Mouse (Mus musculus) testis, postnatal 14 days (tissue): ENCODE data around the gene Pcnx3.

Experiments used
- DNase-seq: peaks from one replicate; pipeline ENCODE4 v3.0.0; 2021; ENCODE audit warnings: low spot score

Pcnx3 gene

GRCm38 (mm10) chr19:5680432-5680831 lies 8.3 kb downstream of the Pcnx3 start:
- no peak for DNase-seq

- DNase-seq: no peak
Measured at GRCm38 (mm10) chr19:5668372-5668771, 20.3 kb downstream of the Pcnx3 start.

- no peak for DNase-seq
Measured at GRCm38 (mm10) chr19:5666386-5666785, 22.3 kb downstream of the Pcnx3 start.

GRCm38 (mm10) chr19:5665465-5665864 lies 23.2 kb downstream of the Pcnx3 start:
- DNase-seq: peak; percentile 6

GRCm38 (mm10) chr19:5664669-5665257 lies 23.9 kb downstream of the Pcnx3 start:
- DNase-seq: no peak

- DNase-seq: peak; percentile 87
Measured at GRCm38 (mm10) chr19:5662981-5663913, 25.5 kb downstream of the Pcnx3 start, which contains the start of gene Sipa1. Gene Sipa1 (minus strand): TSS chr19:5663707.

GRCm38 (mm10) chr19:5662310-5662709 lies 26.4 kb downstream of the Pcnx3 start:
- peak; percentile 4 for DNase-seq

- peak; percentile 7 for DNase-seq
Measured at GRCm38 (mm10) chr19:5660942-5661751, 27.6 kb downstream of the Pcnx3 start.

GRCm38 (mm10) chr19:5654720-5655298 lies 33.9 kb downstream of the Pcnx3 start:
- no peak for DNase-seq

- DNase-seq: peak; percentile 20
Measured at GRCm38 (mm10) chr19:5653969-5654719, 34.6 kb downstream of the Pcnx3 start.

GRCm38 (mm10) chr19:5652570-5652969 lies 36.1 kb downstream of the Pcnx3 start:
- no peak for DNase-seq

- DNase-seq: no peak
Measured at GRCm38 (mm10) chr19:5651502-5652274, 37.0 kb downstream of the Pcnx3 start.

GRCm38 (mm10) chr19:5649298-5649741 lies 39.4 kb downstream of the Pcnx3 start:
- no peak for DNase-seq

- DNase-seq: peak; percentile 78
Measured at GRCm38 (mm10) chr19:5648401-5649297, 40.1 kb downstream of the Pcnx3 start.

GRCm38 (mm10) chr19:5647791-5648190 lies 40.9 kb downstream of the Pcnx3 start:
- no peak for DNase-seq

- DNase-seq: no peak
Measured at GRCm38 (mm10) chr19:5646731-5647330, 41.9 kb downstream of the Pcnx3 start.

- no peak for DNase-seq
Measured at GRCm38 (mm10) chr19:5645280-5645679, 43.4 kb downstream of the Pcnx3 start.

- DNase-seq: no peak
Measured at GRCm38 (mm10) chr19:5641641-5642040, 47.1 kb downstream of the Pcnx3 start.

- no peak for DNase-seq
Measured at GRCm38 (mm10) chr19:5641021-5641420, 47.7 kb downstream of the Pcnx3 start.
